Mouse (Mus musculus) embryonic facial prominence, embryonic 14.5 days (tissue): Measurements from ENCODE around the gene Borcs8. TPM values are rescaled to one million over a fixed set of nuclear protein-coding genes. Genes with fewer than 3 reads are reported as not detected.
A peak's percentile ranks its signal among the peaks of the same experiment; 100 is the strongest.

Source experiments
- ATAC-seq: fragments of 200-750 bp; cut with Nextera tagmentation; 2 replicates; pipeline ENCODE4 v1.8.0; 2017; ENCODE audit warnings: low read depth, moderate number of reproducible peaks, moderate TSS enrichment
- DNase-seq: peaks from one replicate; pipeline ENCODE4 v3.0.0-alpha.2; 2015; ENCODE audit warnings: low spot score
- H3K27ac ChIP-seq: fragments of 300-500 bp; sonication (generic); replicated peaks from 2 replicates; pipeline ENCODE4 v1.5.1; 2014; ENCODE audit warnings: low read depth, mild to moderate bottlenecking, low read length, moderate library complexity
- H3K27me3 ChIP-seq: fragments of 300-500 bp; sonication (generic); replicated peaks from 2 replicates; pipeline ENCODE4 v1.6.1; 2014; ENCODE audit warnings: low read length; ENCODE audit not compliant: control insufficient read depth, insufficient read depth
- H3K36me3 ChIP-seq: fragments of 300-500 bp; sonication (generic); 2 replicates; pipeline ENCODE4 v1.6.1; 2014; ENCODE audit warnings: low read length, mixed read lengths; ENCODE audit not compliant: control insufficient read depth, insufficient read depth
- H3K4me1 ChIP-seq: fragments of 300-500 bp; sonication (generic); 2 replicates; pipeline ENCODE4 v1.6.1; 2014; ENCODE audit warnings: antibody characterized with exemption, low read length; ENCODE audit not compliant: control insufficient read depth, insufficient read depth
- H3K4me2 ChIP-seq: fragments of 300-500 bp; sonication (generic); 2 replicates; pipeline ENCODE4 v1.6.1; 2014; ENCODE audit warnings: low read depth, mild to moderate bottlenecking, low read length, moderate library complexity, mixed read lengths
- H3K4me3 ChIP-seq: fragments of 300-500 bp; sonication (generic); 2 replicates; pipeline ENCODE4 v1.5.1; 2014; ENCODE audit warnings: low read depth, mild to moderate bottlenecking, low read length
- H3K9ac ChIP-seq: fragments of 300-500 bp; sonication (generic); 2 replicates; pipeline ENCODE4 v1.6.1; 2014; ENCODE audit warnings: low read depth, mild to moderate bottlenecking, low read length, moderate library complexity, mixed read lengths
- H3K9me3 ChIP-seq: fragments of 300-500 bp; sonication (generic); 2 replicates; pipeline ENCODE4 v1.6.1; 2016; ENCODE audit warnings: low read length; ENCODE audit not compliant: control insufficient read depth
- WGBS: fragments of 180-500 bp; shearing (Covaris S2); extraction: QIAGEN DNeasy Blood & Tissue Kit; methylation state at CpG from one replicate; pipeline ENCODE4 v1.1.7; 2014; 5-methylcytosine and 5-hydroxymethylcytosine counted together
- polyA plus RNA-seq: library from polyadenylated mRNA; unstranded; fragments of >200 nt; fragmentation: Nextera tagmentation; extraction: Ambion mirVana; gene quantifications from 2 replicates; pipeline ENCODE4 v1.2.1, GENCODE M21; 2014

The Borcs8 gene
- polyA plus RNA-seq, 1 experiment from 2014 or later, result 45.1 TPM

GRCm38 (mm10) chr8:70178231-70178630 is 38.9 kb downstream of the Borcs8 start:
- H3K27ac ChIP-seq, result no peak overlapping the region
- 93% methylated on average over 2 of the region's 2 CpGs for WGBS
- H3K4me3 ChIP-seq, result no peak overlapping the region
- ATAC-seq (no peak), DNase-seq (no peak)
- no peak overlapping the region for H3K4me2 ChIP-seq
- 0 out of 2 replicates have a peak, but pooled peaks cover 3% of the 10 kb centered on the region for H3K4me1 ChIP-seq
- H3K36me3 ChIP-seq, result peaks cover 57% of the 10 kb centered on the region
- H3K27me3 ChIP-seq, result no peaks in the 10 kb centered on the region
- H3K9ac ChIP-seq, result no peak overlapping the region
- no peaks in the 10 kb centered on the region for H3K9me3 ChIP-seq

GRCm38 (mm10) chr8:70179082-70179481 is 39.8 kb downstream of the Borcs8 start:
- no peaks in the 10 kb centered on the region for H3K9me3 ChIP-seq
- H3K27me3 ChIP-seq, result no peaks in the 10 kb centered on the region
- no peak overlapping the region for H3K27ac ChIP-seq
- H3K9ac ChIP-seq, result no peak overlapping the region
- peaks cover 59% of the 10 kb centered on the region for H3K36me3 ChIP-seq
- ATAC-seq, result no peak
- 95% methylated on average over 4 of the region's 4 CpGs for WGBS
- DNase-seq, result no peak
- no peak overlapping the region for H3K4me2 ChIP-seq
- no peaks in the 10 kb centered on the region for H3K4me1 ChIP-seq
- H3K4me3 ChIP-seq, result no peak overlapping the region

- Histone ChIP-seq H3K4me1 (no peaks in the 10 kb centered on the region), H3K27ac (no peak overlapping the region), H3K36me3 (peaks cover 59% of the 10 kb centered on the region), H3K9ac (no peak overlapping the region), H3K9me3 (no peaks in the 10 kb centered on the region), H3K27me3 (no peaks in the 10 kb centered on the region), H3K4me3 (no peak overlapping the region), H3K4me2 (no peak overlapping the region)
- WGBS, result 82% methylated on average over 16 of the region's 16 CpGs
- DNase-seq, result no peak
- ATAC-seq, result peak; percentile 24; the same call in 1 of the 2 replicates
Measured at GRCm38 (mm10) chr8:70181212-70181902, 42.1 kb downstream of the Borcs8 start.

- 49% methylated on average over 2 of the region's 2 CpGs for WGBS
- Histone ChIP-seq H3K27ac (no peak overlapping the region), H3K9ac (no peak overlapping the region), H3K4me3 (no peak overlapping the region), H3K9me3 (no peaks in the 10 kb centered on the region), H3K36me3 (peaks cover 55% of the 10 kb centered on the region), H3K4me1 (no peaks in the 10 kb centered on the region), H3K27me3 (no peaks in the 10 kb centered on the region), H3K4me2 (no peak overlapping the region)
- peak; percentile 54; the same call in 1 of the 2 replicates for ATAC-seq
- peak; percentile 34 for DNase-seq
Measured at GRCm38 (mm10) chr8:70181903-70182252, 42.6 kb downstream of the Borcs8 start.

GRCm38 (mm10) chr8:70183194-70183593 is 43.9 kb downstream of the Borcs8 start:
- WGBS, result 83% methylated on average over 4 of the region's 4 CpGs
- Histone ChIP-seq H3K9ac (no peak overlapping the region), H3K27me3 (no peaks in the 10 kb centered on the region), H3K27ac (no peak overlapping the region), H3K4me2 (no peak overlapping the region), H3K9me3 (no peaks in the 10 kb centered on the region), H3K36me3 (peaks cover 44% of the 10 kb centered on the region), H3K4me3 (no peak overlapping the region), H3K4me1 (no peaks in the 10 kb centered on the region)
- DNase-seq (no peak), ATAC-seq (no peak)

GRCm38 (mm10) chr8:70188707-70189106 is 49.4 kb downstream of the Borcs8 start:
- no peaks in the 10 kb centered on the region for H3K27me3 ChIP-seq
- no peaks in the 10 kb centered on the region for H3K4me1 ChIP-seq
- WGBS, result 75% methylated on average over 7 of the region's 7 CpGs
- H3K4me3 ChIP-seq, result no peak overlapping the region
- H3K9me3 ChIP-seq, result no peaks in the 10 kb centered on the region
- no peaks in the 10 kb centered on the region for H3K36me3 ChIP-seq
- no peak for DNase-seq
- ATAC-seq, result no peak
- no peak overlapping the region for H3K27ac ChIP-seq
- H3K4me2 ChIP-seq, result no peak overlapping the region
- H3K9ac ChIP-seq, result no peak overlapping the region

- no peak overlapping the region for H3K4me2 ChIP-seq
- H3K9me3 ChIP-seq, result no peaks in the 10 kb centered on the region
- no peak overlapping the region for H3K4me3 ChIP-seq
- 66% methylated on average over 2 of the region's 5 CpGs for WGBS
- no peaks in the 10 kb centered on the region for H3K4me1 ChIP-seq
- DNase-seq (no peak), ATAC-seq (no peak)
- H3K9ac ChIP-seq, result no peak overlapping the region
- no peaks in the 10 kb centered on the region for H3K27me3 ChIP-seq
- no peaks in the 10 kb centered on the region for H3K36me3 ChIP-seq
- no peak overlapping the region for H3K27ac ChIP-seq
Measured at GRCm38 (mm10) chr8:70193238-70193637, 53.9 kb downstream of the Borcs8 start.

- Histone ChIP-seq H3K4me1 (no peaks in the 10 kb centered on the region), H3K9ac (no peak overlapping the region), H3K36me3 (no peaks in the 10 kb centered on the region), H3K4me3 (no peak overlapping the region), H3K27ac (no peak overlapping the region), H3K27me3 (no peaks in the 10 kb centered on the region), H3K9me3 (no peaks in the 10 kb centered on the region), H3K4me2 (no peak overlapping the region)
- ATAC-seq, result no peak
- DNase-seq, result no peak
- WGBS, result 76% methylated on average over 3 of the region's 3 CpGs
Measured at GRCm38 (mm10) chr8:70194191-70194590, 54.9 kb downstream of the Borcs8 start.

- H3K4me3 ChIP-seq, result no peak overlapping the region
- H3K36me3 ChIP-seq, result no peaks in the 10 kb centered on the region
- H3K27me3 ChIP-seq, result no peaks in the 10 kb centered on the region
- no peak overlapping the region for H3K27ac ChIP-seq
- H3K9ac ChIP-seq, result no peak overlapping the region
- H3K4me1 ChIP-seq, result no peaks in the 10 kb centered on the region
- H3K9me3 ChIP-seq, result no peaks in the 10 kb centered on the region
- ATAC-seq, result no peak
- WGBS, result 77% methylated on average over 2 of the region's 2 CpGs
- no peak for DNase-seq
- no peak overlapping the region for H3K4me2 ChIP-seq
Measured at GRCm38 (mm10) chr8:70195762-70196161, 56.5 kb downstream of the Borcs8 start.
